Mouse (Mus musculus) embryonic fibroblast, embryonic 13.5 days (primary cell): Measurements from ENCODE around the gene Lgals9.

Experiments
- CTCF ChIP-seq: IDR thresholded peaks from 2 replicates; pipeline ENCODE4 v1.5.1; 2011; ENCODE audit warnings: mild to moderate bottlenecking, control low read depth, low read length, moderate library complexity, borderline replicate concordance; ENCODE audit not compliant: insufficient read depth
- POLR2A ChIP-seq: IDR thresholded peaks from 2 replicates; pipeline ENCODE4 v1.6.1; 2011; ENCODE audit warnings: low read depth, mild to moderate bottlenecking, control low read depth, low read length, moderate library complexity

GRCm38 (mm10) chr11:78916410-78916809, 68.3 kb downstream of the Lgals9 start:
- TF ChIP-seq CTCF (no peak), POLR2A (no peak)
